Mouse (Mus musculus): ENCODE results near the gene Mdfi. TPM values are rescaled to one million over a fixed set of nuclear protein-coding genes. Genes with fewer than 3 reads are reported as not detected.

Mdfi gene
- polyA plus RNA-seq, 1 experiment from 2014 or later: 34.6 TPM

Other genes starting within 250 kb of the Mdfi start
- 26.8 TPM in 2 replicates for gene Bysl, start 223.2 kb downstream of the Mdfi start, polyA plus RNA-seq (2014; fragmentation: Nextera tagmentation; extraction: Ambion mirVana)
- gene Med20, start 223.1 kb downstream of the Mdfi start, polyA plus RNA-seq (2014; fragmentation: Nextera tagmentation; extraction: Ambion mirVana): 30.3 and 36.4 TPM in 2 replicates
- gene Gm20517, start 223.1 kb downstream of the Mdfi start, polyA plus RNA-seq (2014; fragmentation: Nextera tagmentation; extraction: Ambion mirVana): 1.6 and 1.8 TPM in 2 replicates
- 2.7 and 3.7 TPM in 2 replicates for gene Usp49, start 204.0 kb downstream of the Mdfi start, polyA plus RNA-seq (2014; fragmentation: Nextera tagmentation; extraction: Ambion mirVana)
- 322 and 360 TPM in 2 replicates for gene Tomm6, start 146.3 kb downstream of the Mdfi start, polyA plus RNA-seq (2014; fragmentation: Nextera tagmentation; extraction: Ambion mirVana)
- 2.2 and 2.7 TPM in 2 replicates for gene Frs3, start 145.7 kb downstream of the Mdfi start, polyA plus RNA-seq (2014; fragmentation: Nextera tagmentation; extraction: Ambion mirVana)
- 0.94 and 1.3 TPM in 2 replicates for gene Gm21981, start 140.2 kb downstream of the Mdfi start, polyA plus RNA-seq (2014; fragmentation: Nextera tagmentation; extraction: Ambion mirVana)
- 0.39 TPM in 1 of 2 replicates, not detected in the other for gene Prickle4, start 140.0 kb downstream of the Mdfi start, polyA plus RNA-seq (2014; fragmentation: Nextera tagmentation; extraction: Ambion mirVana)
- 0.15 TPM in 1 of 2 replicates, not detected in the other for gene Pgc, start 107.8 kb downstream of the Mdfi start, polyA plus RNA-seq (2014; fragmentation: Nextera tagmentation; extraction: Ambion mirVana)
- 16.3 and 17.0 TPM in 2 replicates for gene Tfeb, start 97.7 kb downstream of the Mdfi start, polyA plus RNA-seq (2014; fragmentation: Nextera tagmentation; extraction: Ambion mirVana)
- gene Foxp4, start 90.0 kb upstream of the Mdfi start, polyA plus RNA-seq (2014; fragmentation: Nextera tagmentation; extraction: Ambion mirVana): 15.6 and 21.1 TPM in 2 replicates
- not detected in 2 replicates for gene 1700122O11Rik, start 203.6 kb upstream of the Mdfi start, polyA plus RNA-seq (2014; fragmentation: Nextera tagmentation; extraction: Ambion mirVana)